Mouse (Mus musculus): Measurements from ENCODE around the gene Samd3. TPM values are rescaled to one million over a fixed set of nuclear protein-coding genes. Genes with fewer than 3 reads are reported as not detected.

The Samd3 gene
- total and polyA plus RNA-seq, 2 experiments, result 0.07 to 0.28 TPM

- Histone ChIP-seq H3K27ac (replicated peaks; ENCODE audit: insufficient read depth, low read depth, low read length) (no peak overlapping the region), H3K36me3 (ENCODE audit: control insufficient read depth, insufficient read depth, low read length) (no peaks in the 10 kb centered on the region), H3K4me3 (ENCODE audit: insufficient read depth, low read depth, low read length) (no peak overlapping the region), H3K4me1 (ENCODE audit: control insufficient read depth, insufficient read depth, low read length) (no peaks in the 10 kb centered on the region), H3K27me3 (ENCODE audit: control insufficient read depth, insufficient read depth, low read length) (no peaks in the 10 kb centered on the region), H3K79me2 (ENCODE audit: control insufficient read depth, insufficient read depth, low read length) (no peaks in the 10 kb centered on the region), H3K9ac (ENCODE audit: low read depth, low read length) (no peak overlapping the region)
- WGBS, result 86% methylated on average over 5 of the region's 5 CpGs
- no peak for DNase-seq (ENCODE audit: extremely low read depth, low read depth, low spot score)
- TF ChIP-seq CTCF (IDR thresholded peaks at IDR 0.05; ENCODE audit: low read depth, low read length) (no peak), POLR2A (IDR thresholded peaks at IDR 0.05; ENCODE audit: extremely low read depth, insufficient read depth, low read length) (no peak)
These were observed 3.3 kb upstream of the Samd3 start for GRCm38 (mm10) chr10:26226241-26226640.

- Histone ChIP-seq H3K27me3 (ENCODE audit: control insufficient read depth, insufficient read depth, low read length) (no peaks in the 10 kb centered on the region), H3K36me3 (ENCODE audit: control insufficient read depth, insufficient read depth, low read length) (no peaks in the 10 kb centered on the region), H3K27ac (replicated peaks; ENCODE audit: insufficient read depth, low read depth, low read length) (no peak overlapping the region), H3K79me2 (ENCODE audit: control insufficient read depth, insufficient read depth, low read length) (no peaks in the 10 kb centered on the region), H3K4me1 (ENCODE audit: control insufficient read depth, insufficient read depth, low read length) (no peaks in the 10 kb centered on the region), H3K4me3 (ENCODE audit: insufficient read depth, low read depth, low read length) (no peak overlapping the region), H3K9ac (ENCODE audit: low read depth, low read length) (no peak overlapping the region)
- TF ChIP-seq CTCF (IDR thresholded peaks at IDR 0.05; ENCODE audit: low read depth, low read length) (no peak), POLR2A (IDR thresholded peaks at IDR 0.05; ENCODE audit: extremely low read depth, insufficient read depth, low read length) (no peak)
- 56% methylated on average over 2 of the region's 2 CpGs for WGBS
- no peak for DNase-seq (ENCODE audit: extremely low read depth, low read depth, low spot score)
These were observed 2.8 kb upstream of the Samd3 start for GRCm38 (mm10) chr10:26226734-26227133.

- H3K27ac ChIP-seq (replicated peaks; ENCODE audit: insufficient read depth, low read depth, low read length), result no peak overlapping the region
- H3K9ac ChIP-seq (ENCODE audit: low read depth, low read length), result no peak overlapping the region
- H3K4me1 ChIP-seq (ENCODE audit: control insufficient read depth, insufficient read depth, low read length), result no peaks in the 10 kb centered on the region
- no peaks in the 10 kb centered on the region for H3K27me3 ChIP-seq (ENCODE audit: control insufficient read depth, insufficient read depth, low read length)
- TF ChIP-seq POLR2A (IDR thresholded peaks at IDR 0.05; ENCODE audit: extremely low read depth, insufficient read depth, low read length) (no peak), CTCF (IDR thresholded peaks at IDR 0.05; ENCODE audit: low read depth, low read length) (no peak)
- H3K36me3 ChIP-seq (ENCODE audit: control insufficient read depth, insufficient read depth, low read length), result no peaks in the 10 kb centered on the region
- no peak for DNase-seq (ENCODE audit: extremely low read depth, low read depth, low spot score)
- no peaks in the 10 kb centered on the region for H3K79me2 ChIP-seq (ENCODE audit: control insufficient read depth, insufficient read depth, low read length)
- H3K4me3 ChIP-seq (ENCODE audit: insufficient read depth, low read depth, low read length), result no peak overlapping the region
These were observed 1.3 kb upstream of the Samd3 start for GRCm38 (mm10) chr10:26228187-26228586.

- no peak for TF ChIP-seq CTCF (IDR thresholded peaks at IDR 0.05; ENCODE audit: low read depth, low read length)
- no peak for TF ChIP-seq POLR2A (IDR thresholded peaks at IDR 0.05; ENCODE audit: extremely low read depth, insufficient read depth, low read length)
- no peaks in the 10 kb centered on the region for H3K27me3 ChIP-seq (ENCODE audit: control insufficient read depth, insufficient read depth, low read length)
- no peak overlapping the region for H3K9ac ChIP-seq (ENCODE audit: low read depth, low read length)
- 78% methylated on average over 3 of the region's 3 CpGs for WGBS
- no peak overlapping the region for H3K27ac ChIP-seq (replicated peaks; ENCODE audit: insufficient read depth, low read depth, low read length)
- H3K4me3 ChIP-seq (ENCODE audit: insufficient read depth, low read depth, low read length), result no peak overlapping the region
- no peaks in the 10 kb centered on the region for H3K36me3 ChIP-seq (ENCODE audit: control insufficient read depth, insufficient read depth, low read length)
- H3K4me1 ChIP-seq (ENCODE audit: control insufficient read depth, insufficient read depth, low read length), result no peaks in the 10 kb centered on the region
- DNase-seq (ENCODE audit: extremely low read depth, low read depth, low spot score), result no peak
- H3K79me2 ChIP-seq (ENCODE audit: control insufficient read depth, insufficient read depth, low read length), result no peaks in the 10 kb centered on the region
These were observed 2.7 kb downstream of the Samd3 start for GRCm38 (mm10) chr10:26232071-26232653.

- no peaks in the 10 kb centered on the region for H3K27me3 ChIP-seq (ENCODE audit: control insufficient read depth, insufficient read depth, low read length)
- DNase-seq (ENCODE audit: extremely low read depth, low read depth, low spot score), result no peak
- H3K4me3 ChIP-seq (ENCODE audit: insufficient read depth, low read depth, low read length), result no peak overlapping the region
- TF ChIP-seq CTCF (IDR thresholded peaks at IDR 0.05; ENCODE audit: low read depth, low read length) (no peak), POLR2A (IDR thresholded peaks at IDR 0.05; ENCODE audit: extremely low read depth, insufficient read depth, low read length) (no peak)
- no peak overlapping the region for H3K9ac ChIP-seq (ENCODE audit: low read depth, low read length)
- no peaks in the 10 kb centered on the region for H3K36me3 ChIP-seq (ENCODE audit: control insufficient read depth, insufficient read depth, low read length)
- no peaks in the 10 kb centered on the region for H3K79me2 ChIP-seq (ENCODE audit: control insufficient read depth, insufficient read depth, low read length)
- no peaks in the 10 kb centered on the region for H3K4me1 ChIP-seq (ENCODE audit: control insufficient read depth, insufficient read depth, low read length)
- WGBS, result 52% methylated on average over 4 of the region's 4 CpGs
- H3K27ac ChIP-seq (replicated peaks; ENCODE audit: insufficient read depth, low read depth, low read length), result no peak overlapping the region
These were observed 9.1 kb downstream of the Samd3 start for GRCm38 (mm10) chr10:26238559-26238958.

- TF ChIP-seq CTCF (IDR thresholded peaks at IDR 0.05; ENCODE audit: low read depth, low read length) (no peak), POLR2A (IDR thresholded peaks at IDR 0.05; ENCODE audit: extremely low read depth, insufficient read depth, low read length) (no peak)
- Histone ChIP-seq H3K4me1 (ENCODE audit: control insufficient read depth, insufficient read depth, low read length) (no peaks in the 10 kb centered on the region), H3K4me3 (ENCODE audit: insufficient read depth, low read depth, low read length) (no peak overlapping the region), H3K27ac (replicated peaks; ENCODE audit: insufficient read depth, low read depth, low read length) (no peak overlapping the region), H3K36me3 (ENCODE audit: control insufficient read depth, insufficient read depth, low read length) (no peaks in the 10 kb centered on the region), H3K9ac (ENCODE audit: low read depth, low read length) (no peak overlapping the region), H3K79me2 (ENCODE audit: control insufficient read depth, insufficient read depth, low read length) (no peaks in the 10 kb centered on the region), H3K27me3 (ENCODE audit: control insufficient read depth, insufficient read depth, low read length) (no peaks in the 10 kb centered on the region)
- DNase-seq (ENCODE audit: extremely low read depth, low read depth, low spot score), result no peak
- 55% methylated on average over 1 of the region's 1 CpGs for WGBS
These were observed 9.6 kb downstream of the Samd3 start for GRCm38 (mm10) chr10:26239090-26239489.

Measured in liver, adult 2 months (tissue).